Mouse (Mus musculus): Measurements from ENCODE around the gene Flt1. TPM values are rescaled to one million over a fixed set of nuclear protein-coding genes. Genes with fewer than 3 reads are reported as not detected.

Flt1 gene
- polyA plus RNA-seq, 1 experiment: 2.1 TPM

DNA sequence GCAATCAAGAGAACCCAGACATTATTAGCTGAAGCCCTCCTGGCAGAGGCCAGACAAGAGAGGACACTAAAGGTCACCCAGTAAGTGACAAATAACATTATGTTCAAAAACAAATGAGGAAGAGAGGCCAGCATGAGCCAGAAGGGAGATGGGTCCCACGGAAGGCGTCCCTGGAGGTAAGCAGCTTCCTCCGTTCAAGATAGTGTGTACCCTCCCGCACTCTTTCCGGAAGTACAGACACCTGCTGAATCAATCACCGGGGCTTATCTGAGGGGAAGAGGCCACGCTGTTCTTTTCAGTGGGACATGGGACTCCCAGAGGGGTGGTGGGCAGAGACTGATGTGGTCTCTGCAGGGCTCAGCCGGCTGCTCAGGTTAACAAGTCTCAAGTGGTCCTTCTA, 146.1 kb downstream of the Flt1 start:
- TF ChIP-seq CEBPB (IDR thresholded peaks at IDR 0.05; ENCODE audit: low read depth) (no peak), FOSL1 (IDR thresholded peaks at IDR 0.05; ENCODE audit: insufficient read depth, low read length, poor library complexity, severe bottlenecking) (no peak), MAX (IDR thresholded peaks at IDR 0.05) (no peak), MYOG (IDR thresholded peaks at IDR 0.05; ENCODE audit: control insufficient read depth, extremely low read depth, insufficient read length) (no peak), MYOD1 (IDR thresholded peaks at IDR 0.05; ENCODE audit: control insufficient read depth, insufficient read length, low read depth) (no peak), USF1 (IDR thresholded peaks at IDR 0.05; ENCODE audit: low read depth) (no peak), CTCF (IDR thresholded peaks at IDR 0.05; ENCODE audit: control insufficient read depth, insufficient read depth, insufficient read length) (no peak)
- no peaks in the 10 kb centered on the region for H3K36me3 ChIP-seq (ENCODE audit: control insufficient read depth, insufficient read depth)
- H3K27me3 ChIP-seq (ENCODE audit: control insufficient read depth, insufficient read depth, insufficient read length): no peaks in the 10 kb centered on the region
- H3K79me2 ChIP-seq (ENCODE audit: control insufficient read depth, insufficient read depth): no peaks in the 10 kb centered on the region
- no peak overlapping the region for H3K4me3 ChIP-seq (ENCODE audit: insufficient read depth, poor library complexity, severe bottlenecking)
- H3ac ChIP-seq (ENCODE audit: control insufficient read depth, insufficient read length, low read depth): no peak overlapping the region
- H3K79me3 ChIP-seq (ENCODE audit: low read depth): no peaks in the 10 kb centered on the region

DNA sequence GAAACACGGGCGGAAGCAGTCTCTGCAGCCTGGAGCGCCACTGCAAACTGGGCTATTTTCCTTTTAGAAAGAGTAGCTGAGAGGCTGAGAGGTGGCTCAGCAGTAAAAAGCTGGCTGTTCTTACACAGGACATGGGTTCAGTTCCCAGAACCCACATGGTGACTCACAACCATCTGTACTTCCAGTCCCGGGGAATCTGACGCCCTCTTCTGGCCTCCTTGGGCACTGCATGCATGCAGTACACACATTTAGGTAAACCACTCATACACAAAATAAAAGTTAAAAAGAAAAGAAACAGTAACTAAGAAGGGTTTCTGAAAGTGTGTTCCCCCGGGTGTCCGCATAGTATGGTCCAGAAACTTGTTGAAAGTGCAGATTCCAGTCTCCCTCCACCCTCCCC, 146.7 kb downstream of the Flt1 start:
- Histone ChIP-seq H3K79me3 (ENCODE audit: low read depth) (no peaks in the 10 kb centered on the region), H3K79me2 (ENCODE audit: control insufficient read depth, insufficient read depth) (no peaks in the 10 kb centered on the region), H3ac (ENCODE audit: control insufficient read depth, insufficient read length, low read depth) (no peak overlapping the region), H3K36me3 (ENCODE audit: control insufficient read depth, insufficient read depth) (no peaks in the 10 kb centered on the region), H3K4me3 (ENCODE audit: insufficient read depth, poor library complexity, severe bottlenecking) (no peak overlapping the region), H3K27me3 (ENCODE audit: control insufficient read depth, insufficient read depth, insufficient read length) (no peaks in the 10 kb centered on the region)
- no peak for TF ChIP-seq MYOD1 (IDR thresholded peaks at IDR 0.05; ENCODE audit: control insufficient read depth, insufficient read length, low read depth)
- TF ChIP-seq CEBPB (IDR thresholded peaks at IDR 0.05; ENCODE audit: low read depth): no peak
- TF ChIP-seq MAX (IDR thresholded peaks at IDR 0.05): no peak
- TF ChIP-seq CTCF (IDR thresholded peaks at IDR 0.05; ENCODE audit: control insufficient read depth, insufficient read depth, insufficient read length): no peak
- no peak for TF ChIP-seq FOSL1 (IDR thresholded peaks at IDR 0.05; ENCODE audit: insufficient read depth, low read length, poor library complexity, severe bottlenecking)
- no peak for TF ChIP-seq MYOG (IDR thresholded peaks at IDR 0.05; ENCODE audit: control insufficient read depth, extremely low read depth, insufficient read length)
- no peak for TF ChIP-seq USF1 (IDR thresholded peaks at IDR 0.05; ENCODE audit: low read depth)

DNA sequence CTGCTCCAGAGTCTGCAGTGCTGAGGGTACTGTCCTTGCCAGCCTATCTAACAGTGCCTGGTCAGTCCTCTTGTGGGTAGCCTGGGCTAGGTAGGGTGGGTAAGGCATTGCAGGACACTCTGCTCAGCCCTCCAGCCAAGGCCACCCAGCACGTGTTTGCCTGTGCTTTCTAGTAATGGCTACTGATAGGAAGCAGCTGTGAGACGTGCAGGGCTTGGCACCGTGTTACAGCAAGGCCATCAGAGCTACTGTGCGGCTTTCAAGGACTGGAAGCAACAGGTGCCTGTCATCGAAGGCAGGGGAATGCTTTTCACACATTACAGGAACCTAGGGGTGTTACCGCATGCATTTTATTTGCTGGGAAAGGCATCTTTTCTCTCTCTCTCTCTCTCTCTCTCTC, 148.8 kb downstream of the Flt1 start:
- Histone ChIP-seq H3K79me2 (ENCODE audit: control insufficient read depth, insufficient read depth) (no peaks in the 10 kb centered on the region), H3K36me3 (ENCODE audit: control insufficient read depth, insufficient read depth) (no peaks in the 10 kb centered on the region), H3K27me3 (ENCODE audit: control insufficient read depth, insufficient read depth, insufficient read length) (no peaks in the 10 kb centered on the region), H3ac (ENCODE audit: control insufficient read depth, insufficient read length, low read depth) (no peak overlapping the region), H3K4me3 (ENCODE audit: insufficient read depth, poor library complexity, severe bottlenecking) (no peak overlapping the region), H3K79me3 (ENCODE audit: low read depth) (no peaks in the 10 kb centered on the region)
- TF ChIP-seq FOSL1 (IDR thresholded peaks at IDR 0.05; ENCODE audit: insufficient read depth, low read length, poor library complexity, severe bottlenecking): no peak
- TF ChIP-seq CEBPB (IDR thresholded peaks at IDR 0.05; ENCODE audit: low read depth): no peak
- TF ChIP-seq MYOD1 (IDR thresholded peaks at IDR 0.05; ENCODE audit: control insufficient read depth, insufficient read length, low read depth): no peak
- TF ChIP-seq USF1 (IDR thresholded peaks at IDR 0.05; ENCODE audit: low read depth): no peak
- TF ChIP-seq MYOG (IDR thresholded peaks at IDR 0.05; ENCODE audit: control insufficient read depth, extremely low read depth, insufficient read length): no peak
- no peak for TF ChIP-seq CTCF (IDR thresholded peaks at IDR 0.05; ENCODE audit: control insufficient read depth, insufficient read depth, insufficient read length)

DNA sequence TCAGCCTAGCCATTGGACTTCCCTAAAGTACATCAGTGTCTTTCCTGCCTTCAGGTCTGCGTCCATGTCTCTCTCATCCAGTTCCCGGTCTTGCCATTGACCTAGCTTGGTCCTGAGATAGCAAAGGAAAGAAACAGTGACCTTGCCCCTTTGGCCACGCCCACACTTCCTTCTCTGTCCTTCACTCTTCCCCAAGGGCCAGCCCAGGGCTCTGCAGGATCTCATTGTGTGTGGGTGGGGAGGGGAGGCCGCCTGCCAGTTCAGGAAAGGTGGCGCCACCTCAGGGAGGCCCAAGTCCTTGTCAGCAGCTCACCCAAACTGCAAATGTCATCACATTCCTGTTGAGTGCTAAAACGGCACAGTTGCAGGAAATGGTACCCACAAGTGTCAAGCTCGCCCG, 151.3 kb downstream of the Flt1 start:
- Histone ChIP-seq H3K79me3 (ENCODE audit: low read depth) (no peaks in the 10 kb centered on the region), H3ac (ENCODE audit: control insufficient read depth, insufficient read length, low read depth) (no peak overlapping the region), H3K4me3 (ENCODE audit: insufficient read depth, poor library complexity, severe bottlenecking) (no peak overlapping the region), H3K79me2 (ENCODE audit: control insufficient read depth, insufficient read depth) (no peaks in the 10 kb centered on the region), H3K27me3 (ENCODE audit: control insufficient read depth, insufficient read depth, insufficient read length) (no peaks in the 10 kb centered on the region), H3K36me3 (ENCODE audit: control insufficient read depth, insufficient read depth) (no peaks in the 10 kb centered on the region)
- TF ChIP-seq CTCF (IDR thresholded peaks at IDR 0.05; ENCODE audit: control insufficient read depth, insufficient read depth, insufficient read length): no peak
- TF ChIP-seq MYOD1 (IDR thresholded peaks at IDR 0.05; ENCODE audit: control insufficient read depth, insufficient read length, low read depth): no peak
- no peak for TF ChIP-seq USF1 (IDR thresholded peaks at IDR 0.05; ENCODE audit: low read depth)
- TF ChIP-seq FOSL1 (IDR thresholded peaks at IDR 0.05; ENCODE audit: insufficient read depth, low read length, poor library complexity, severe bottlenecking): no peak
- TF ChIP-seq MYOG (IDR thresholded peaks at IDR 0.05; ENCODE audit: control insufficient read depth, extremely low read depth, insufficient read length): no peak

DNA sequence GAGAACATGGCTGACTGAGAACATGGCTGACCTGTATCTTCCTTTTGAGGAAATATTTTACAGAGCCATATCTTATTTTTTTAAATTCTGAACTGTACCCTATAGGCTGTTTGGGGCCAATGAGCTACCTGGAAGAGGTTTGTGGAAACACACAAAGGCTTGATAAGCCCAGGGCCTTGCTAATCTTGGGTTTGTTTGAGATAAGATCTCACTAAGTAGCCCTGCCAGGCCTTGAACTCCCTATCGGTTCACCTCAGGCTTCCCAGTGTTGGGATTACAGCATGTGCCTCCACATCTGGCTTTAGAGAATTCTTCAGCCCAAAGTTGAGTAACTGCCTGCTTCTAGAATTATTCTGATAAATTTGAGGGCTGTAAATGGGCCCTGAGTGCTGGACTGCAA, 152.3 kb downstream of the Flt1 start:
- Histone ChIP-seq H3K4me3 (ENCODE audit: insufficient read depth, poor library complexity, severe bottlenecking) (no peak overlapping the region), H3K79me2 (ENCODE audit: control insufficient read depth, insufficient read depth) (no peaks in the 10 kb centered on the region), H3K36me3 (ENCODE audit: control insufficient read depth, insufficient read depth) (no peaks in the 10 kb centered on the region), H3K27me3 (ENCODE audit: control insufficient read depth, insufficient read depth, insufficient read length) (no peaks in the 10 kb centered on the region), H3K79me3 (ENCODE audit: low read depth) (no peaks in the 10 kb centered on the region), H3ac (ENCODE audit: control insufficient read depth, insufficient read length, low read depth) (no peak overlapping the region)
- no peak for TF ChIP-seq MAX (IDR thresholded peaks at IDR 0.05)
- no peak for TF ChIP-seq CTCF (IDR thresholded peaks at IDR 0.05; ENCODE audit: control insufficient read depth, insufficient read depth, insufficient read length)
- TF ChIP-seq MYOD1 (IDR thresholded peaks at IDR 0.05; ENCODE audit: control insufficient read depth, insufficient read length, low read depth): no peak
- no peak for TF ChIP-seq CEBPB (IDR thresholded peaks at IDR 0.05; ENCODE audit: low read depth)
- TF ChIP-seq USF1 (IDR thresholded peaks at IDR 0.05; ENCODE audit: low read depth): no peak
- no peak for TF ChIP-seq MYOG (IDR thresholded peaks at IDR 0.05; ENCODE audit: control insufficient read depth, extremely low read depth, insufficient read length)
- TF ChIP-seq FOSL1 (IDR thresholded peaks at IDR 0.05; ENCODE audit: insufficient read depth, low read length, poor library complexity, severe bottlenecking): no peak

DNA sequence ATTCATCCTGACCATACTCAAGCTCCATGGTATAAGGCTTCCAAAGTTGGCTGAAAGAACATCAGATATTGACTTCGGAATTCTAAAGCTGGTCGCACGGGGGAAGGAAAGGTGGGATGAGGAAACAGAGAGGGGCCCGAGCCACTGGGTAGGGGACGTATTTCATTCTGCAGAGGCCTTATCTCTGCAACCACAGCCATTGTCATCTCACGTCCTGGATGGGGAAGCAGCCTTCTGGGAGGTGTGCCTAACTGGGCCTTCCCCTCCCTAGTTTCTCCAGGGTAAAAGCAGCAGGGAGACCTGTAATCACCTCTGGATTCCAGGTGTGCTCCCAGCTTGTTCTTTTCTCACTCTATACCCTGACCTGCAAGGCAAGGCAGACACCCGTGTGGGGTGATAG, 153.1 kb downstream of the Flt1 start:
- TF ChIP-seq USF1 (IDR thresholded peaks at IDR 0.05; ENCODE audit: low read depth): no peak
- no peak for TF ChIP-seq FOSL1 (IDR thresholded peaks at IDR 0.05; ENCODE audit: insufficient read depth, low read length, poor library complexity, severe bottlenecking)
- no peak for TF ChIP-seq MAX (IDR thresholded peaks at IDR 0.05)
- no peak for TF ChIP-seq CTCF (IDR thresholded peaks at IDR 0.05; ENCODE audit: control insufficient read depth, insufficient read depth, insufficient read length)
- TF ChIP-seq CEBPB (IDR thresholded peaks at IDR 0.05; ENCODE audit: low read depth): no peak
- TF ChIP-seq MYOG (IDR thresholded peaks at IDR 0.05; ENCODE audit: control insufficient read depth, extremely low read depth, insufficient read length): no peak
- no peak for TF ChIP-seq MYOD1 (IDR thresholded peaks at IDR 0.05; ENCODE audit: control insufficient read depth, insufficient read length, low read depth)
- H3ac ChIP-seq (ENCODE audit: control insufficient read depth, insufficient read length, low read depth): no peak overlapping the region
- H3K4me3 ChIP-seq (ENCODE audit: insufficient read depth, poor library complexity, severe bottlenecking): no peak overlapping the region
- no peaks in the 10 kb centered on the region for H3K36me3 ChIP-seq (ENCODE audit: control insufficient read depth, insufficient read depth)
- H3K79me3 ChIP-seq (ENCODE audit: low read depth): no peaks in the 10 kb centered on the region
- no peaks in the 10 kb centered on the region for H3K27me3 ChIP-seq (ENCODE audit: control insufficient read depth, insufficient read depth, insufficient read length)
- no peaks in the 10 kb centered on the region for H3K79me2 ChIP-seq (ENCODE audit: control insufficient read depth, insufficient read depth)
